Mouse (Mus musculus) G1E (cell line): Measurements from ENCODE around the gene Dnmt3a.

ENCODE experiments used
- CTCF ChIP-seq: IDR thresholded peaks from 2 replicates; pipeline ENCODE4 v1.5.1; 2012; ENCODE audit warnings: low read depth, low read length, inconsistent platforms, mixed read lengths
- POLR2AphosphoS5 ChIP-seq: IDR thresholded peaks from 2 replicates; pipeline ENCODE4 v1.6.1; 2012; ENCODE audit warnings: low read depth, low read length, inconsistent platforms; ENCODE audit not compliant: insufficient replicate concordance

GRCm38 (mm10) chr12:3944454-3945073, 138.8 kb downstream of the Dnmt3a start:
- TF ChIP-seq CTCF, result no peak
- no peak for TF ChIP-seq POLR2AphosphoS5
